Mouse (Mus musculus): Measurements from ENCODE around the gene Pip5kl1.

DNA sequence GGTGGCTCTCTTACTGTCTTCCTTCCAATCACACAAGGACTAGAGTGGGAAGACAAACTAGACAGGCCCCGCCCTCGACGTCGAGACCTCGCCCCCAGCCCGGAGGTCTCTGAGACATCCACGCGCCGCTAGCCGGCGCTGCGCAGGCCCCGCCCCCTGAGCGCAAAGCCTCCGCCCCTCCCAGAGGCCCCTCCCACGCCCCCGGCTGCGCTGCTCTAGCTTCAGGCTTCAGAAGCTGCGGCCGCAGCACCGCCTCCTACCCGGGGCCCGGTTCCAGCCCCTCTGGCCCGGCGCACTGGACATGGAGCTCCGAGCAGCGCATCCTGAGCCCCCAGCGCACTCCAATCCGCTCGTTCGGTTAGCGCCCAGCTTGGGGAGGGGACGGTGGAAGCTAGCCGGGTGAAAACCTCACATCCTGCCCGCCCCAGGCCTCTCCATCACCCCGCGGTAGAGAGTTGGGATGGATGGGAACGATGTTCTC is 12.3 kb downstream of the Pip5kl1 start, which contains the start of gene St6galnac4:
- TF ChIP-seq CTCF (IDR thresholded peaks at IDR 0.05; ENCODE audit: low read depth, low read length) (no peak), TAL1 (conservative IDR thresholded peaks at IDR 0.05; ENCODE audit: low read depth, low read length) (no peak), POLR2AphosphoS5 (IDR thresholded peaks at IDR 0.05; ENCODE audit: insufficient replicate concordance, low read depth, low read length) (no peak), GATA1 (IDR thresholded peaks at IDR 0.05; ENCODE audit: borderline replicate concordance, low read length) (no peak)
